Mouse (Mus musculus): Measurements from ENCODE around the gene Ints5. TPM values are rescaled to one million over a fixed set of nuclear protein-coding genes. Genes with fewer than 3 reads are reported as not detected.

Gene Ints5
- 6.6 and 8.1 TPM in 2 replicates for polyA plus RNA-seq (2021; fragmentation: Nextera tagmentation)
- long read RNA-seq, experiment 1, transcript Ints5-201 (2 exons, 3,274 nt), result major isoform, 7 of 16 reads
- long read RNA-seq, experiment 1, partial matches to known transcripts, result 0 of 16 reads
- long read RNA-seq, experiment 1, other reads (novel, unspliced or antisense), result 9 of 16 reads
- long read RNA-seq, experiment 2, transcript Ints5-201 (2 exons, 3,274 nt), result major isoform, 49 of 69 reads
- long read RNA-seq, experiment 2, partial matches to known transcripts, result 19 of 69 reads
- long read RNA-seq, experiment 2, other reads (novel, unspliced or antisense), result 1 of 69 reads

DNA sequence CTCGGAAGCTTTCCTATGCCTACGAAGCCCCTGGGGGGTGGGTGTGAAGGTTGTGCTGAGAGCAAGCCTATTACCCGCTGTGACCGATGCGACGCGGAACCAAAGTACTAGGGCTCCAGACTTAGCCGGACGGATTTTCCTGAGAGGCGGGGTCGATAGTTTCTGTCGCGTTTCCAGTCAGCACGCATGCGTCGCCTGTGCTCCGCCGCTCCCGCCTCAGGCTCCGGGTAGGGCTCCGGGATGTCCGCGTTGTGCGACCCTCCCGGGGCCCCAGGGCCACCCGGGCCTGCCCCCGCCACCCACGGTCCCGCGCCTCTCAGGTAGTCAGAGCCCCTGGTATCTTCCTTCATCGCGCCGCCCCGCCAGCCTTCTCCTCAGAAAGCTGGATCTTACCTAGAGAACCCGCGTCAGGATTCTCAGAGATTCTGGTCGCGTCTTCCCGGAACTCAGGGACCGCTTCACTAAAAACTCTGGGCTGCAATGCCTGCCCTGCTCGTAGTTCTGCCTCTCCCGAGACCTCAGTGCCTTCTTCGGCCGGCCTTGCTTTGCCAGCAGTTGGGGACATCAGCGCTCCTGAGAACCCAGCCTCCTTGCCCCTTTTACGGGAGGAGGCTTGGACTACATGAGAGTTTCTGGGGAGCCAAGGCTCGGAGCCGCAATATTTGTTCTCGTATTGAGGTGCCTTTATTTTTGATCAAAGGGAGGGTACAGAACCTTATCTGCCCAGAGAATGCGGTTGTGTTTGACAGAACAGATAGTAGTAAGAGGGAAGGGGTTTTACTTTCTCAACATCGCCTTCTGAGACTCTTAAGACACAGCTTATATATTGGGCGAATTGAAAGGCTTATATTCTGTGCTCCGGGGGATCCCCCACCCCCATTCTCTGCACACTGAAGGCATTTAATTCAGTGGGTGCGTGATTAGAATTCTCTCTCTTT lies at the start of gene Ints5:
Ints5 (plus strand) TSS at position 177 of the 938 bp plus-strand sequence.

GRCm38 (mm10) chr19:8850402-8850901 lies 42.4 kb upstream of the Ints5 start, which contains the start of gene Lrrn4cl:
Gene Lrrn4cl, plus strand, starts transcription at chr19:8850768.

GRCm38 (mm10) chr19:8871267-8872186 lies 21.3 kb upstream of the Ints5 start, which contains the start of gene Ubxn1:
Gene Ubxn1, plus strand, starts transcription at chr19:8871496.

DNA sequence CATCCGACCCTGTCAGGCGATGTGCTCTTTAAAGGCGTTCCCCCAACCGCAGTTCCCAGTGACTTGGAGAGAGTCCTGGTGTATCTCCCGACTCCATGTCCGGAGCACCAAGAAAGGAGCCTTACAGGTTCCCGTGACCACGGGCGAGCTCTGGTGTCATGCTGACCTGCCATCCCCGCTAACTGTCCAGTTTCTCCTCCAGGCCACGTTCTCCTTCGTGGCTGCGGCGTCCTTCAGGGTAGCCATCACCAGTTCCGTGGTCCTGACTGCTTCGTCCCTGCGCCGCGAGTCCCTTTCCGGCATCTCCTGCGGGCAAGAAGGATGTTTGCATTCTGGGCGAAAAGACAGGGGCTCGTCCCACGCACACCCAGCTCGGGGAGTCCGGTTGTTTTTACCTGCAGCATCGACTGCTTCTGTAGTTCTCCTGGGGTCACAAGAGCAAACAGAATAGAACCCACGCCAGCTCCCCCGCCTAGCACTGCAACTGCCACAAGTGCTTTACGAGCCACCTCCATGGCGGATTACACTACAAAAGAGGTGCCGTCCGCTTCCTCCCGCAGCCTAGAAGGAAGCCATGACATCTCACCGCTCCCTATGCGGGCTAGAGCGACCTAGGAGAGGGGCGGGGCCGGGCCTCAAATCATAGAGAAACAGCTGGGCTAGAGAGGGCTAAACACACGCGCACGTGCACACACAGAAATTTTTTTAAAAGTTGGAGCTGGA lies 12.3 kb upstream of the Ints5 start, which contains the start of gene Uqcc3:
Uqcc3 (minus strand) TSS at position 613 of the 723 bp plus-strand sequence.

DNA sequence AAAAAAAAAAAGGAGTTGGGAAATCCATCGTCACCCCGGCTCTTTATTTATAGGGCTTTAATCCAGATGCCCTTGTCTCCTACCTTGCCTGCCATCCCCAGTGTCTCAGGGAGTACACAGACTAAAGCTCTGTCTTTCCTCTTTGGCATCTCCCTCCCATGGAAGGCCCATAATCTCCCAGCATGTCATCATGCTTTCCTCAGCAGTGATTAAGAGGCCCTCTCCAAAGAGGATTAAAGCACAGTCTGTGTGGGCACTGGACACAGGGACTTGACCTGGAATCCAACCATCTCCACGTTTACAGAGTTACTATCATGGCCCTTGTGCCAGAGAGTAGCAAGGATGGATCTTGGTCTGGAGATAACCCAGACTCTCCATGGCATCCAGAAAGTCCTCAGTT lies 9.2 kb upstream of the Ints5 start, which contains the start of the genes Lbhd1 and Gm49403:
Lbhd1 (plus strand) TSS at position 117 of the 400 bp plus-strand sequence.
Gm49403 (plus strand) TSS at position 315 of the 400 bp plus-strand sequence.

GRCm38 (mm10) chr19:8888511-8889385 lies 4.1 kb upstream of the Ints5 start, which contains the start of the genes 1810009A15Rik and Gm49416:
Gene 1810009A15Rik, plus strand, starts transcription at chr19:8888853.
Gene Gm49416, plus strand, starts transcription at chr19:8888926.

GRCm38 (mm10) chr19:8897865-8898495 lies 5.2 kb downstream of the Ints5 start, which contains the start of gene Ganab:
Gene Ganab, plus strand, starts transcription at chr19:8898071.

GRCm38 (mm10) chr19:8920073-8920736 lies 27.4 kb downstream of the Ints5 start, which contains the start of gene B3gat3:
Gene B3gat3, plus strand, starts transcription at chr19:8920374.

GRCm38 (mm10) chr19:8929224-8930088 lies 36.7 kb downstream of the Ints5 start, which contains the start of the genes Rom1 and Eml3:
Gene Rom1, minus strand, starts transcription at chr19:8929356.
Gene Eml3, plus strand, starts transcription at chr19:8929552.

DNA sequence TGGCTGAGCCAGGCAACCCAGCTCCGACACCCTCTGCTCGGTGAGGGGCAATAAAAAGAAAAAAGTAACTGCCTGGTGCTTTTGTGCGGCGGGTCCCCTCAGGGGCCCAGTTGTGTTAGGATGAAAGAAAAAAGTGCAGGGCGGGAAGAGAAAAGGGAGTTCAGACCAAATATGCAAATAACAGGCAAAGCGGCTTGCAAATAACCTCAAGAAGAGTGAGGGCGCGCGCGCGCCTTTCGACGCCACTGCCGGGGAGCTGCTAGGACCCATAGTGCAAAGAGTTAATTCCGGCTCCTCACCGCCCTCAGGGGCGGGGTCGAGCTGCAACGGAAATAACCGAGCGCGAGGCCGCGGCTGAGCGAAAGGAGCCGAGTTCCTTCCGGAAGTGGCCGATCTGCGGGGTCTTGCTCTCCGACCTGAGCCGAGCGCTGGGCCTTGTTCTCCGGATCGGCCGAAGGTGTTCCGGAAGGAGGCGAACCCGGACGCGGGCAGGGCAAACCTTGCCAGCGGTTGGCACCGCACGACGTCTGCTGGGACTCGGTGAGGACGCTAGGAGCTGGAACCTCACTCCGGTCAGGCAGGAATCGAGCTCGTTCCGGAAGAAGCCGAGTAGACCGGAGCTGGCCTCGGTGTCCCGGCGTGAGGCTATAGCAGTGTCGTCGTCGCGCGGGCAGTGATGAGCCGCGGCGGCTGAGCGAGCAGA lies 48.9 kb downstream of the Ints5 start, which contains the start of gene Mta2:
Mta2 (plus strand) TSS at position 361 of the 703 bp plus-strand sequence.

Small RNA genes lying within 50 kb of the gene (microRNA-seq; reads per million reads assigned to microRNA genes)
- not detected for gene Mir5136

Other genes with a start within 250 kb of the Ints5 start
- gene Chrm1, start 229.2 kb upstream of the Ints5 start, polyA plus RNA-seq (2021; fragmentation: Nextera tagmentation), result 58.8 and 86.9 TPM in 2 replicates
- gene Slc3a2, start 169.6 kb upstream of the Ints5 start, polyA plus RNA-seq (2021; fragmentation: Nextera tagmentation), result 194 and 203 TPM in 2 replicates
- gene Wdr74, start 157.2 kb upstream of the Ints5 start, polyA plus RNA-seq (2021; fragmentation: Nextera tagmentation), result 60.1 and 61.7 TPM in 2 replicates
- gene 1700092M07Rik, start 152.3 kb upstream of the Ints5 start, polyA plus RNA-seq (2021; fragmentation: Nextera tagmentation), result 0.38 TPM in 1 of 2 replicates, not detected in the other
- gene Stx5a, start 151.6 kb upstream of the Ints5 start, polyA plus RNA-seq (2021; fragmentation: Nextera tagmentation), result 27.4 and 27.8 TPM in 2 replicates
- gene Nxf1, start 135.9 kb upstream of the Ints5 start, polyA plus RNA-seq (2021; fragmentation: Nextera tagmentation), result 29.6 and 30.3 TPM in 2 replicates
- 260 and 276 TPM in 2 replicates for gene Tmem223, start 122.0 kb upstream of the Ints5 start, polyA plus RNA-seq (2021; fragmentation: Nextera tagmentation)
- gene Tmem179b, start 118.5 kb upstream of the Ints5 start, polyA plus RNA-seq (2021; fragmentation: Nextera tagmentation), result 34.5 and 40.0 TPM in 2 replicates
- gene Taf6l, start 106.6 kb upstream of the Ints5 start, polyA plus RNA-seq (2021; fragmentation: Nextera tagmentation), result 14.4 and 16.9 TPM in 2 replicates
- gene Polr2g, start 94.4 kb upstream of the Ints5 start, polyA plus RNA-seq (2021; fragmentation: Nextera tagmentation), result 237 and 259 TPM in 2 replicates
- gene Zbtb3, start 90.5 kb upstream of the Ints5 start, polyA plus RNA-seq (2021; fragmentation: Nextera tagmentation), result 1.8 and 2.2 TPM in 2 replicates
- gene Ttc9c, start 73.7 kb upstream of the Ints5 start, polyA plus RNA-seq (2021; fragmentation: Nextera tagmentation), result 16.3 and 23.9 TPM in 2 replicates
- gene Hnrnpul2, start 73.0 kb upstream of the Ints5 start, polyA plus RNA-seq (2021; fragmentation: Nextera tagmentation), result 6.1 and 6.8 TPM in 2 replicates
- gene AC129217.1, start 63.2 kb upstream of the Ints5 start, polyA plus RNA-seq (2021; fragmentation: Nextera tagmentation), result not detected in 2 replicates
- 90.2 and 97.4 TPM in 2 replicates for gene Bscl2, start 55.5 kb upstream of the Ints5 start, polyA plus RNA-seq (2021; fragmentation: Nextera tagmentation)
- gene Gng3, start 53.8 kb upstream of the Ints5 start, polyA plus RNA-seq (2021; fragmentation: Nextera tagmentation), result 238 and 326 TPM in 2 replicates
- gene Lrrn4cl, start 42.2 kb upstream of the Ints5 start, polyA plus RNA-seq (2021; fragmentation: Nextera tagmentation), result 0.16 and 0.25 TPM in 2 replicates
- gene Ubxn1, start 21.5 kb upstream of the Ints5 start, polyA plus RNA-seq (2021; fragmentation: Nextera tagmentation), result 153 and 176 TPM in 2 replicates
- gene Uqcc3, start 12.1 kb upstream of the Ints5 start, polyA plus RNA-seq (2021; fragmentation: Nextera tagmentation), result 71.6 and 77.0 TPM in 2 replicates
- gene Lbhd1, start 9.3 kb upstream of the Ints5 start, polyA plus RNA-seq (2021; fragmentation: Nextera tagmentation), result 3.7 and 5.7 TPM in 2 replicates
- not detected in 2 replicates for gene Gm49403, start 9.1 kb upstream of the Ints5 start, polyA plus RNA-seq (2021; fragmentation: Nextera tagmentation)
- gene 1810009A15Rik, start 4.2 kb upstream of the Ints5 start, polyA plus RNA-seq (2021; fragmentation: Nextera tagmentation), result 77.9 and 90.8 TPM in 2 replicates
- 4.9 and 10.5 TPM in 2 replicates for gene Gm49416, start 4.1 kb upstream of the Ints5 start, polyA plus RNA-seq (2021; fragmentation: Nextera tagmentation)
- 20.4 and 22.5 TPM in 2 replicates for gene Ganab, start 5.1 kb downstream of the Ints5 start, polyA plus RNA-seq (2021; fragmentation: Nextera tagmentation)
- gene B3gat3, start 27.4 kb downstream of the Ints5 start, polyA plus RNA-seq (2021; fragmentation: Nextera tagmentation), result 45.2 and 47.5 TPM in 2 replicates
- gene Rom1, start 36.4 kb downstream of the Ints5 start, polyA plus RNA-seq (2021; fragmentation: Nextera tagmentation), result 5.4 and 6.3 TPM in 2 replicates
- 3.5 and 4.0 TPM in 2 replicates for gene Eml3, start 36.5 kb downstream of the Ints5 start, polyA plus RNA-seq (2021; fragmentation: Nextera tagmentation)
- 22.3 and 23.3 TPM in 2 replicates for gene Mta2, start 48.9 kb downstream of the Ints5 start, polyA plus RNA-seq (2021; fragmentation: Nextera tagmentation)
- 10.4 and 11.1 TPM in 2 replicates for gene Tut1, start 60.8 kb downstream of the Ints5 start, polyA plus RNA-seq (2021; fragmentation: Nextera tagmentation)
- 400 and 450 TPM in 2 replicates for gene Eef1g, start 74.0 kb downstream of the Ints5 start, polyA plus RNA-seq (2021; fragmentation: Nextera tagmentation)
- gene Ahnak, start 96.3 kb downstream of the Ints5 start, polyA plus RNA-seq (2021; fragmentation: Nextera tagmentation), result 5.6 and 7.2 TPM in 2 replicates
- gene Scgb1a1, start 195.0 kb downstream of the Ints5 start, polyA plus RNA-seq (2021; fragmentation: Nextera tagmentation), result not detected in 2 replicates
- gene Asrgl1, start 242.6 kb downstream of the Ints5 start, polyA plus RNA-seq (2021; fragmentation: Nextera tagmentation), result 81.0 and 108 TPM in 2 replicates